Mouse (Mus musculus): ENCODE measurements around the gene Frmd4a. TPM values are rescaled to one million over a fixed set of nuclear protein-coding genes. Genes with fewer than 3 reads are reported as not detected.

The Frmd4a gene
- polyA plus RNA-seq, 2 experiments, result 39.6 to 47.0 TPM

DNA sequence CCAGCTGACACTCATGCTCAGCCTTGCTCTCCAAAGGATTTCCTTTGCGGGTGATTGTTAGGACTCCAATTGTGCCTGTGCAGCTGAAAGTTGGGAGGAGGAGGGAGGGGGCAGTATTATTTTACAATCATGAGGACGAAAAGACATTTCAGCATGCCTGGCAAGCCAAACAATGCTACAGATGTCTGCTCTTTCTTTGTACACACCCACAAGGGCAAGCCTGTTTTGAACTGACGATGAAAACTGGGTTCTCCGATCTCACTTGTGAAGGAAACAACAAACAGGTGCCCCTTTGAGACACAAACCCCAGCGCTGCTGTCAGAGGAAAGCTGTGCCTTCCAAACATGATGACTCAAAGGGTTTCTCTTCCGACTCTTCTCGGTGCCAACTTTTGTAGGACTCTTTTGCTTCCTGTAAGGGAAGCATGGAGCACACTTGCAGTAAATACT, 410.9 kb downstream of the Frmd4a start:
- H3K4me2 ChIP-seq (replicated peaks; ENCODE audit: low read depth, low read length, severe bottlenecking), result no peak overlapping the region
- H3K4me3 ChIP-seq (replicated peaks; ENCODE audit: low read length), result no peak overlapping the region
- whole genome bisulfite sequencing, result 63% methylated on average over 7 of the region's 7 CpGs
- ATAC-seq (ENCODE audit: low FRiP score, low read depth) (peak; percentile 49; the same call in 1 of the 2 replicates), DNase-seq (ENCODE audit: low spot score) (no peak)
- H3K4me1 ChIP-seq (ENCODE audit: control insufficient read depth, insufficient read depth, low read length), result peaks cover 13% of the 10 kb centered on the region
- H3K36me3 ChIP-seq (ENCODE audit: control insufficient read depth, insufficient read depth, low read length), result peaks cover 18% of the 10 kb centered on the region
- no peaks in the 10 kb centered on the region for H3K9me3 ChIP-seq (ENCODE audit: control insufficient read depth, low read length)
- H3K27ac ChIP-seq (replicated peaks; ENCODE audit: low read depth, low read length), result no peak overlapping the region
- H3K27me3 ChIP-seq (ENCODE audit: control insufficient read depth, insufficient read depth, low read length), result no peaks in the 10 kb centered on the region
- TF ChIP-seq POLR2A (IDR thresholded peaks at IDR 0.05; ENCODE audit: borderline replicate concordance, extremely low read depth, insufficient read depth, insufficient read length), result no peak
- no peak overlapping the region for H3K9ac ChIP-seq (ENCODE audit: low read depth, low read length, severe bottlenecking)

GRCm38 (mm10) chr2:4433119-4433518, 415.6 kb downstream of the Frmd4a start:
- no peaks in the 10 kb centered on the region for H3K27me3 ChIP-seq (ENCODE audit: control insufficient read depth, insufficient read depth, low read length)
- no peak for TF ChIP-seq POLR2A (IDR thresholded peaks at IDR 0.05; ENCODE audit: borderline replicate concordance, extremely low read depth, insufficient read depth, insufficient read length)
- H3K27ac ChIP-seq (replicated peaks; ENCODE audit: low read depth, low read length), result no peak overlapping the region
- no peak overlapping the region for H3K9ac ChIP-seq (ENCODE audit: low read depth, low read length, severe bottlenecking)
- no peaks in the 10 kb centered on the region for H3K9me3 ChIP-seq (ENCODE audit: control insufficient read depth, low read length)
- H3K4me1 ChIP-seq (ENCODE audit: control insufficient read depth, insufficient read depth, low read length), result peaks cover 45% of the 10 kb centered on the region
- ATAC-seq (ENCODE audit: low FRiP score, low read depth) (no peak), DNase-seq (ENCODE audit: low spot score) (no peak)
- peaks cover 35% of the 10 kb centered on the region for H3K36me3 ChIP-seq (ENCODE audit: control insufficient read depth, insufficient read depth, low read length)
- H3K4me3 ChIP-seq (replicated peaks; ENCODE audit: low read length), result no peak overlapping the region
- WGBS, result 28% methylated on average over 4 of the region's 4 CpGs
- no peak overlapping the region for H3K4me2 ChIP-seq (replicated peaks; ENCODE audit: low read depth, low read length, severe bottlenecking)

DNA sequence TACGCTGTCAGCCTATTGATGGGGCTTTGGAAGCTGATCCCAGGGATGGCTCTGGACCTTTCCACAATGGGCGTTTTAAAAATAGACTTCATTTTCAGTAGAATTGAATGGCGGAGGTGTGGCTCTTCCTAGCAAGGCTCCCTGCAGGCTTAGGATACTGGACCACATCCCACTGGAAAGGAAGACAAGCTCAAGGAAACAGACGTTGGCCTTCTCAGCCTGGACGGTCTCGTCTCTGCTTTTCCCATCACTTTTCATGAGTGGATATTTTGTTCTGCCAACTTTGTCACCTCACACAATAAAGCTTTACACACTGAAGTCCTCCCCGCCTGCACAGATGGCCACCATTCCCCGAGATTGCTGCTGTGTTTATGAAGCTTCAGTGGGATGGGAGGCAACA, 417.5 kb downstream of the Frmd4a start:
- H3K27ac ChIP-seq (replicated peaks; ENCODE audit: low read depth, low read length), result no peak overlapping the region
- DNase-seq (ENCODE audit: low spot score), result peak; percentile 57
- no peak overlapping the region for H3K4me2 ChIP-seq (replicated peaks; ENCODE audit: low read depth, low read length, severe bottlenecking)
- peak; percentile 47; the same call in 1 of the 2 replicates for ATAC-seq (ENCODE audit: low FRiP score, low read depth)
- 59% methylated on average over 8 of the region's 8 CpGs for WGBS
- no peak overlapping the region for H3K4me3 ChIP-seq (replicated peaks; ENCODE audit: low read length)
- H3K36me3 ChIP-seq (ENCODE audit: control insufficient read depth, insufficient read depth, low read length), result peaks cover 38% of the 10 kb centered on the region
- no peak overlapping the region for H3K9ac ChIP-seq (ENCODE audit: low read depth, low read length, severe bottlenecking)
- TF ChIP-seq POLR2A (IDR thresholded peaks at IDR 0.05; ENCODE audit: borderline replicate concordance, extremely low read depth, insufficient read depth, insufficient read length), result no peak
- H3K27me3 ChIP-seq (ENCODE audit: control insufficient read depth, insufficient read depth, low read length), result no peaks in the 10 kb centered on the region
- H3K4me1 ChIP-seq (ENCODE audit: control insufficient read depth, insufficient read depth, low read length), result peaks cover 45% of the 10 kb centered on the region
- no peaks in the 10 kb centered on the region for H3K9me3 ChIP-seq (ENCODE audit: control insufficient read depth, low read length)

DNA sequence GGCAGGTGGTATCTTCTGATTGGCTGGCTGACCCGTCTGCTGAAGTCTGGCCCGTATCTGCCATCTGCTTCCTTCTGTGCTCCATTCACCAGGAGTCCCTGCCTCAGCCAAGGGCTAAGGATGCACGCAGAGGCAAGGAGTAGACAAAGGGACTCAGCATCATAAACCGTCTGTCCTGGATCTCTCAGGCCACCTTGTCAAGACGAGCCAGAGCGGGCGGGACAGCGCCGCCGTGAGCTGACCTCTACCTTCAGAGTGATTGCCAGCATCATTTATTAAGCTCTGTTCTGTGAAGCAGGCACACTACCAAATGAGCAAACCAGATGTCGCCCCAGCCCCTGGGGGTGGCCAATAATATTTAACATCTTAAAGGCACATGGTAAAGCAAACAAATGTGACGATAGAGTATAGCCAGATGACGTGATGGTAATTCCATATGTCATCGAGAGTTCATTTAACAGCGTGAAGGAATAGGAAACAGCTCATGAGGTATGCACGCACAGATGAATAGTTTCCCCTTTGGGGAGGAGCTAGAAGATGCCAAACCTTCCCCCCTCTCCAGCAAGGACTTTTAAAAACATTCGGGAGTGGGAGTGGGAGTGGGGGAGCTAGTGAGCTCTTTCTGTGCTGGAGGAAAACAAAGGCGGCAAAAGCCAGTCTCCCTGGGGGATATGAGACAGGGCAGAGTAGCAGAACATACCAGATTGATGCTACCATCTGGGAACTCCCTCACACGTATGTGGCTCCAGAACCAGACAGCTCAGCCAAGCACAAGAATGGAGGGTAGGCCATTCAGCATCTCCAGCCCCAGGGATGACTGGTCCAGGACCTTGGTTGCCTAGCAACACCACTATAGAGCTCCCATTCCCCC, 419.1 kb downstream of the Frmd4a start:
- H3K4me1 ChIP-seq (ENCODE audit: control insufficient read depth, insufficient read depth, low read length), result peaks cover 57% of the 10 kb centered on the region
- H3K27me3 ChIP-seq (ENCODE audit: control insufficient read depth, insufficient read depth, low read length), result no peaks in the 10 kb centered on the region
- TF ChIP-seq POLR2A (IDR thresholded peaks at IDR 0.05; ENCODE audit: borderline replicate concordance, extremely low read depth, insufficient read depth, insufficient read length), result no peak

DNA sequence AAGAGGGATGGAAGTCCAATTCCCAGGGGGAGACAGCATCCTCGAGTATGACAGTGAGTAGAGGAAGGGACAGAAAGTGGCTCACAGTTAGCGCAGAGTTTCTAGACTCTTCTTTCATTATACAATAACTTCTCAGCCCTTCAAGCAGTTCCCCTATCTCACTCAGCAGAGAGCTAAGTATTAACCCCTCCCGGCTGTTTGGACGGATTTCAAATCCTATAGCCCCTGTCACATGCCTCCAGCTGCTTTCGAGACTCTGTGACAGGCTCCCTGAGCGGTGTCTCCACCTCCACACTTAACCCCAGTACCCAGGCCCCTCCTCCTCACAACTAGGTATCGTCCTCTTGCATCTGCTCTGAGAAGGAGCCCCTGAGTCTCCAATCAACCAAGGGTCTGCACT, 421.2 kb downstream of the Frmd4a start:
- no peak for TF ChIP-seq POLR2A (IDR thresholded peaks at IDR 0.05; ENCODE audit: borderline replicate concordance, extremely low read depth, insufficient read depth, insufficient read length)
- H3K36me3 ChIP-seq (ENCODE audit: control insufficient read depth, insufficient read depth, low read length), result peaks cover 23% of the 10 kb centered on the region
- ATAC-seq (ENCODE audit: low FRiP score, low read depth) (no peak), DNase-seq (ENCODE audit: low spot score) (no peak)
- H3K9me3 ChIP-seq (ENCODE audit: control insufficient read depth, low read length), result no peaks in the 10 kb centered on the region
- H3K27me3 ChIP-seq (ENCODE audit: control insufficient read depth, insufficient read depth, low read length), result no peaks in the 10 kb centered on the region
- H3K27ac ChIP-seq (replicated peaks; ENCODE audit: low read depth, low read length), result no peak overlapping the region
- H3K4me3 ChIP-seq (replicated peaks; ENCODE audit: low read length), result no peak overlapping the region
- peaks cover 46% of the 10 kb centered on the region for H3K4me1 ChIP-seq (ENCODE audit: control insufficient read depth, insufficient read depth, low read length)
- no peak overlapping the region for H3K9ac ChIP-seq (ENCODE audit: low read depth, low read length, severe bottlenecking)
- 61% methylated on average over 7 of the region's 7 CpGs for WGBS
- H3K4me2 ChIP-seq (replicated peaks; ENCODE audit: low read depth, low read length, severe bottlenecking), result no peak overlapping the region

More for the DNA sequence above, 419.1 kb downstream of the Frmd4a start:
- Histone ChIP-seq H3K9me3 (ENCODE audit: control insufficient read depth, low read length) (no peaks in the 10 kb centered on the region), H3K36me3 (ENCODE audit: control insufficient read depth, insufficient read depth, low read length) (peaks cover 31% of the 10 kb centered on the region), H3K4me2 (replicated peaks; ENCODE audit: low read depth, low read length, severe bottlenecking) (no peak overlapping the region), H3K27ac (replicated peaks; ENCODE audit: low read depth, low read length) (peak overlapping the region; percentile 50), H3K4me3 (replicated peaks; ENCODE audit: low read length) (no peak overlapping the region), H3K9ac (ENCODE audit: low read depth, low read length, severe bottlenecking) (no peak overlapping the region)
- DNase-seq (ENCODE audit: low spot score) (peak; percentile 76), ATAC-seq (ENCODE audit: low FRiP score, low read depth) (peak; percentile 71)
- WGBS, result 24% methylated on average over 19 of the region's 19 CpGs
